26 mouse cellular contexts compared by ENCODE assay signal in the genomic region with DNA sequence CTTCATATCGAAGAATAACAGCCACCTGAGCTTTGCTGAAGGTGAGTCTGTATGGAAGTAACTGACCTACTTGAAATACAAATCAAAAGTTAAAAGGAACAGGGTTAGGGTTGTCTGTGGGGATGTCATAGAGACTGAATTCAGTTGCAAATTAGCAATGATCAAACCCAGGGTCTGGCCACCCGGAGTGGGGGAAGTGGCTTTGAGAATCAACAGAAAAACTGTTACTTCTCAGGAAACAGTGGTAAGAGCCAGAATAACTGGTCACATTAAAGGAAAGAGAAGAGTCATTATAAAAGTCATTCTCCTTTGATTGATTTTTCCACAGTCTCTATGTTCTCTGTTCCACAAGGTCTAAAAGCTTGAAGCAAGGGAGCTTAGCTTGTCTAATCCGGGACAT.
"Had no signal": no experiment of that assay in that cellular context is flagged by ENCODE, and none has a peak within 500 bp of the region (broad histone marks: within the 10 kb centered on the region; RNA-seq: fewer than 3 reads in every experiment).

No protein-coding gene starts in this region.

- H3K4me3 ChIP-seq: embryonic facial prominence, embryonic 10.5 days; embryonic facial prominence, embryonic 12.5 days; embryonic facial prominence, embryonic 13.5 days; embryonic facial prominence, embryonic 15.5 days; erythroblast, embryonic 14.5 days; forebrain, embryonic 10.5 days; forebrain, embryonic 12.5 days; forebrain, embryonic 13.5 days; forebrain, embryonic 15.5 days; gastrocnemius, adult 2 months; heart, adult 2 months had no signal

- H3K4me2 ChIP-seq: embryonic facial prominence, embryonic 12.5 days; embryonic facial prominence, embryonic 13.5 days; embryonic facial prominence, embryonic 15.5 days; forebrain, embryonic 12.5 days; forebrain, embryonic 13.5 days; forebrain, embryonic 15.5 days had no signal

- H3K27ac ChIP-seq: embryonic facial prominence, embryonic 10.5 days; embryonic facial prominence, embryonic 12.5 days; embryonic facial prominence, embryonic 13.5 days; embryonic facial prominence, embryonic 15.5 days; forebrain, embryonic 10.5 days; forebrain, embryonic 12.5 days; forebrain, embryonic 13.5 days; forebrain, embryonic 15.5 days; gastrocnemius, adult 2 months; heart, adult 2 months had no signal

- DNase-seq: cerebellum, adult 9-10 months; cerebellum, adult 9-11 months; cerebellum, postnatal 10 days; cerebellum, postnatal 14 days; cerebellum, postnatal 25 days; cerebellum, postnatal 36 days; embryo, embryonic 11 days; forebrain, postnatal 0 days; gastrocnemius, adult 2 months; gastrocnemius, postnatal 10 days; gastrocnemius, postnatal 14 days; gastrocnemius, postnatal 25 days; gastrocnemius, postnatal 36 days; heart, adult 18-20 months; heart, adult 2 months had no signal

- H3K36me3 ChIP-seq: embryonic facial prominence, embryonic 10.5 days; embryonic facial prominence, embryonic 12.5 days; embryonic facial prominence, embryonic 13.5 days; embryonic facial prominence, embryonic 15.5 days; forebrain, embryonic 10.5 days; forebrain, embryonic 12.5 days; forebrain, embryonic 15.5 days had no signal

- H3K4me1 ChIP-seq: embryonic facial prominence, embryonic 10.5 days; embryonic facial prominence, embryonic 12.5 days; embryonic facial prominence, embryonic 13.5 days; embryonic facial prominence, embryonic 15.5 days; forebrain, embryonic 10.5 days; forebrain, embryonic 12.5 days; forebrain, embryonic 13.5 days; forebrain, embryonic 15.5 days had no signal

- H3K27me3 ChIP-seq: embryonic facial prominence, embryonic 12.5 days; embryonic facial prominence, embryonic 13.5 days; embryonic facial prominence, embryonic 15.5 days; forebrain, embryonic 12.5 days; forebrain, embryonic 13.5 days; forebrain, embryonic 15.5 days had no signal

- H3K9ac ChIP-seq: embryonic facial prominence, embryonic 12.5 days; embryonic facial prominence, embryonic 13.5 days; embryonic facial prominence, embryonic 15.5 days; forebrain, embryonic 12.5 days; forebrain, embryonic 13.5 days; forebrain, embryonic 15.5 days; forebrain, postnatal 0 days had no signal

- ATAC-seq: forebrain, embryonic 13.5 days; forebrain, embryonic 14.5 days; forebrain, embryonic 15.5 days; forebrain, embryonic 16.5 days; forebrain, postnatal 0 days had no signal
